Mouse (Mus musculus) spleen, postnatal 14 days (tissue): ENCODE data around the gene Rasl10a.
"Not testable (repeated sequence)": the region's sequence is repeated elsewhere in the genome, so short reads cannot be mapped to it uniquely, and the experiment has no call there.

Source experiments
- DNase-seq, 2 experiments: peaks; one replicate each; pipeline ENCODE4 v3.0.0; 2021 to 2022; ENCODE audit warnings: low spot score in 2 of 2

Rasl10a gene

DNA sequence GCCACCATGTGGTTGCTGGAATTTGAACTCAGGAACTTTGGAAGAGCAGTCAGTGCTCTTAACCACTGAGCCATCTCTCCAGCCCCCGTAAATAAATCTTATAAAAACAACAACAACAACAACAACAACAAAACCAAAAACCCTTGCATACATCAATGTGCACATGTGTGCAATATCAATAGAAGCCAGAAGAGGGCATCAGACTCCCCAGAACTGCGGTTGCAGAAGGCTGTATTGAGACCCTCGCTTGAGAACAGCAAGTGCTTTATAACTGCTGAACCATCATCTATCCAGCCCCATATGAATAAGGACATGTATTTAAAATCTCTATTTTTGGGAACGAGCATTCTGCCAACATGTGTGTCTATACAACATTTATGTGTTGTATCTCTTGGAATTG, 17.0 kb downstream of the Rasl10a start:
- no peak for DNase-seq

DNA sequence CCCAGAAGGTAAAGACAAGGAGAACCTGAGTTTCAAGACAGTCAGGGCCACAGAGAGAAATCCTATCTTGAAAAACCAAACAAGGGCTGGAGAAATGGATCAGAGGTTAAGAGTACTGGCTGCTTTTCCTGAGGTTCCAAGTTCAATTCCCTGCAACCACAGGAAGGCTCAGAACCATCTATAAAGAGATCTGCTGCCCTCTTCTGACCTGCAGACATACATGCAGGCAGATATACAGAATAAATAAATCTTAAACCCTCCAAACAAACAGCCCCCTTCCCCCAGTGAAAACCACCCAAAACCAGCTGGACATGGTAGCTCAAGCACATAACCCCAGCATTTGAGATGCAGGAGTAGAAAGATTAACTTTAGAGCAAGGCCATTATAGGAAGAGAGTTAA, 17.8 kb downstream of the Rasl10a start:
- DNase-seq: no peak

DNA sequence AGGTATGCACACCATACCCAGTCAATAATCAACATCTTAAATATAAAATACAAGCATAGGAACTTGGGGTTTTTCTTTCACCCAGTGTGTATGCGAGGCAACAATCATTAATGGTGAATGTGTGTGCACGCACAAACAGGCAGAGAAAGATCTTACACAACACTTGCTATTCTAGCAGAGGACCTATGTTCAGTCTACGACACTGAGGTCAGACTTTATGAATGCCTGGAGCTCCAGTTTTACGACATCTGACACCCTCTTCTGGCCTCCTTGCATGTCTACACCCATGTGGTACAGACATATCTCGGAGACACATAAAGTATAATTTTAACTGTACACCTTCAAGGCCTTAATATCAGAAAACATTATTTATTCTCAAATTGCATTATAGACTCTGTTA, 18.9 kb downstream of the Rasl10a start:
- DNase-seq: not testable (repeated sequence)

DNA sequence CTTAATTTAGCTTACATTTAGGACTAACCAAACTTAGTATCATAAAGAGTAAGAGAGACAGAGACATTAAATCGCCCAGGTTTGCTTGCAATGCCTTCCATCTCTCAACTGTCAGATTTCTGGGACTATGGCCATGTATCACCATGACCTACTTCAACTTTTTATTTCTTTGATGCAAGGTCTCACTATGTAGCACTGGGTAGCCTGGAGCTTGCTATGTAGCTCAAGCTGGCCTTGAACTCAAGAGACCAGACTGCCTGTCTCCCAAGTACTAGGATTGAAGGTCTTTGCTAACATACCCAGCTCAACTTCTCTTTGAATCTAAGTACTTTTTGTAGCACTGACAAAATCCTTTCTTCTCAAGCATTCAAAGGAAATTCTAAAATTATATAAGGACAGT, 31.2 kb downstream of the Rasl10a start:
- no peak for DNase-seq

DNA sequence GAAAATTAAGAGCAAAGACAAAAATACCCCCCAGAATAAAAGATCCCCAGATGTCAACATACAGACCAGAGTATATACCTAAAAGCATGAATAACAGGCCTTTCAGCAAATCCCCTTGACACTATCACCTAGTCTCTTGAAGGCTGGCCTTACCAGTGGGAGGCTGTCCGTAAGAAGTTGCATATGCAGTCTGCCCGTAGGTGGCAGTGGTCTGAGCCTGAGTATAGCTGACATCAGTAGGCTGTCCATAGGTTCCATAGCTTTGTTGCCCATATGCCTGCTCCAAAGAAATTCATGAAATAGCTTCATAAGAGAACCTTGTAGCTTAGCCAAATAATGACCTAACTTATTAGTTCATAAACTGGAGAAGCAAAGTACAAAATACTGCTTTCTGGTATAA, 33.8 kb downstream of the Rasl10a start:
- no peak for DNase-seq

DNA sequence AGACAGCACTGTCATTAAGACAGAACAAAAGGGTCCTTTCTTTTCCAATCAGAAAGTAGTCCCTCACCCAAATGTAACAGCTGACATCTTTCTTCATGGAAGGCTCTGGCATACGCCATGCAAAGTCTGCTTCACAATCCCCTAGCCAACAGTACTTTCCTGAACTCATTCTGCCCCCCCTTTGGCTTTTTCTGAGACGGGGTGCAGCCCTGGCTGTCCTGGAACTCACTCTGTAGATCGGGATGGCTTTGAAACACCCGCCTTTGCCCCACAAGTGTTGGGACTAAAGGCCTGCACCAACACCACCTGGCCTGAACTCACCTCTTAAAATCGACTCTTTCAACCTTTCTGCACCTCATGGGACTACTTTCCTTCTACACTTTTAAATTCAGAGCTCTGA, 37.9 kb downstream of the Rasl10a start:
- no peak for DNase-seq

DNA sequence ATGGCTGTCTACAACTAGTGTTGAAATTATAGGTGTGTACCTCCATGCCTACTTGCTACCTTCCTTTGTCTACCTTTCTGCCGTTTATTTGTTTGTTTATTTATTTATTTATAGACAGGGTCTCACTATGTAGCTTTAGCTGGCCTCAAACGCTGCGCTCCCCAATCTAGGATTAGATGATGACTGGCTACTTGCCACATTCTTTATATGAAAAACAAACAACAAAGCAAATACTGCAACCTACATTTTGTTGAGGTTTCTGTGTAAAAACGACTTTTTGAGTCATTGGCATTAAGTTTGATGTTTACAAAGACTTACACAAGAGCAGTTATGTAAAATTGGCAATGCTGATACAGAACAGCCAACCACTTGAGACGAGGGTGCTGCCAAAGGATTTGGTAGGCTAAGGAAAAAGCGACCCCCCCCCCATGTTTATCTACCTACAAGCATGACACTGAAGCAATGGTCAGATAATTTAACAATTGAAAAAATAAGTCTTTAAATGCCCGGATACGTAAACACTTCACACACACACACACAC, 38.6 kb downstream of the Rasl10a start:
- DNase-seq: no peak

DNA sequence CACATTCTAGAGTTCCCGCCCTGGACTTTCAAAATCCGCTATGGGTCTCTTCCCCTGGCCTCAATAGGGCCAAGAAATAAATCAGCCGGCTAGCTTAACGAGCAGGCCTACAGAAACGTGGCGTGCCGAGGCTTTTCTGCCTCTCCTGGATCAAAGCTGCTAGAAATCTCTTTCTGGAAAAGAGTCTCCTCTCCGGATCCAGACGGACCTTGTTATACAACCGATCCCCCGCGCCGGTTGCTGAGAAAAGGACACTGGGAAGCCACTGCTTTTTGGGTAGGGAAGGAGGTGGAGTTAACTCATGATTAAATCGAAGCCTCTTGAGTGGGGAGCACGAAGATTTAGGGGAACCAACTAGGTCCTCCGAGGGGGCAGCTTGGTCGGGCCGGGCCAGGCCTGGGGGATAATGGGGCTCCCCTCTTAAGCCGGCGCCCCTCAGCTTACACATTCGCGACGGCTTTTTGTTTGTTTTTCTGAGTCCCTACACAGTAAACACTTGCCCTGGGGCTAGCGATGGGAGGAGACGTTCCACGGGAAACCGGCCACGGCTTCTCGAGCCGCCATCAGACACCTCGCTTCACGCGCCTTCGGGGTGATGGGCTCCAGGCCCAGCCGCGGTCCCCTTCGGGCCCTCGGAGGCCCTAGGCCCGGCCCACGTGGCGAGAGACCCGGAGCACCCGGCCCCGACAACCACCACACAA, 40.3 kb downstream of the Rasl10a start:
- DNase-seq: peak in 1 of 2 experiments; percentile 44

DNA sequence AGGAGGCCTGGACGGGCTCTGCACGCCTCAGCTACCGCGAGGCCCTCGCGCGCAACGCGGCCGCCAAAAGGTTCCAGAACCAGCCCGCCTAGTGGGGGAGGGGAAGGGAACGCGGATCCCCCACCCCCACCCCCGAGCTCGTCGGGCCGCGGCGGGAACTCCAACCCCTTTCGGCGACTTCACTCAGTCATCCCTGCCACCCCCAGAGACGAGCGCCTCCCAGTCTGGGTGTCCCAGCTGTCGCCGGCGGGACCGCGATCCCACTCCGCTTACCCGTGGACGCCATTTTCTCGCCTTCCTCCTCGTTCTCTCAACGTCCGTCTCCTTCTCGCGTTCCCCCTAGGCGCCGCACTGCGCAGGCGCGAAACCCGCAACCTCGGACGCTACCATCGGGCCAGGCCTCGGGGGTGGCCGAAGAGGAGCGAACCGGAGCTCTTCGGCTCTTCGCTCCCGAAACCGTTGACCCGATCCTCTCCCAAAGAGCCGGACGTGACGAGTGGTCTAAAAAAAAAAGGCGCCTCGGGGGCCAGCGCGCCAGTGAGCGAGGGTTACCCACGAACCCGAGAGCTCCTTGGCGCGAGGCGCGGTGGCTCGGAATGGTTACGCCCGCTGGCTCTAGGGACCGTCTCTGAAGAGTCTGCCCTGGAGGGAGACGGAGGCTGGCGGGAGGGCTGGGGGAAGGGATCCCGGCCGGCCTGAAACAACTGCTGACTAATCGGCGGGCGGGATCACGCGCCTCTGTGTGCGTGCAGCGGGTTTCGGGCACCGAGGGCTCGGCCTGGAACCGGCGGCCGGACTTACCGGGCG, 41.0 kb downstream of the Rasl10a start, which contains the start of the genes Rhbdd3 and Ewsr1:
Gene Rhbdd3, plus strand, starts transcription at position 191 of the 807 bp plus-strand sequence.
Gene Ewsr1, minus strand, starts transcription at position 531 of the 807 bp plus-strand sequence.
- peak; percentile 99 for DNase-seq

DNA sequence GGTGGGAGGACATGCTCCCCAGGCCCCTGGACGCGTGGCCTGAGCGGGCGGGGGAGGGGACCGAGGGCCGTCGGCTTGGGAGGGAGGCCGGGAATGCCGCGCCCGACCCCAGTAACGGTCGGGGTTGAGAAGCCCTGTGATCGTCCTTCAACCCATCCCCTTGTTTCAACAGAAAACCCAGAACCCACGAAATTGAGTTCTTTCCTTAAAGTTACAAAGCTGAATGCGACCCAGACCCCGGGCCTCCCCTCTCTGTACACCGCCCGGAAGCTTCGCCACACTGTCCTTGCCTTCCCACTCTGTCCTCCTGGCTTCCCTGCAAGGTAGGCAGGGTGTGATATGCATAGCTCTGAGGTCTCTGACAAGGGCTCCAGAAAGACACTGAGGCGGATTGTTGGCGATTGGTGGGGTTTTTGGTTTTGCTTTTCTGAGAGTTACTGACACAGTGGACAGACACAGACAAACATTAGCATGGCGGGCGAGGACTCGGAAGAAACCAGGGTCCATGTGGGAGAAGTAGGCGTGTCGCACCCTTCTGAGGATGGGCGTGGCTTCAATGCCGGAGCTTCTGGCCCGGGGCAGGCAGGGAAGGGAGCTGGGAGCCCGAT, 41.8 kb downstream of the Rasl10a start:
- DNase-seq: peak; percentile 60 to 71

DNA sequence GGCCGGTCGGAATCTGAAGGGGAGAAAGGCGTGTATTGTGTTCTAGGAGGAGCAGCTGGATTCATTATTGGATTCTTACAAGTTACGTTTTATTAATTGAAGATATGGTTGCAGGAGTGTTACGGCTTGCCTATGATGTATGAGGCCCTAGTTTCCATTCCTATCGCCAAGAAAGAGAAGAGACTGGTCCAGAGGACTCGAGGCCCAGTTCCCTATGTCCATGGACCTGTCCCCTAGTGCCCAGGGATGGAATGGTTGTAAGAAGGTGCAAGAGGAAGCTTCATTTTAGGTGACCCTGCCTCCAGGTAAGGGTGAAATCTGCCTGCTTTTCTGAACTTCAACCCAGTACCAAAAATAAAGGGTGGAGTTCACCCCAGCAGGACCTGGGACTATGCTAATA, 42.4 kb downstream of the Rasl10a start:
- DNase-seq: no peak

DNA sequence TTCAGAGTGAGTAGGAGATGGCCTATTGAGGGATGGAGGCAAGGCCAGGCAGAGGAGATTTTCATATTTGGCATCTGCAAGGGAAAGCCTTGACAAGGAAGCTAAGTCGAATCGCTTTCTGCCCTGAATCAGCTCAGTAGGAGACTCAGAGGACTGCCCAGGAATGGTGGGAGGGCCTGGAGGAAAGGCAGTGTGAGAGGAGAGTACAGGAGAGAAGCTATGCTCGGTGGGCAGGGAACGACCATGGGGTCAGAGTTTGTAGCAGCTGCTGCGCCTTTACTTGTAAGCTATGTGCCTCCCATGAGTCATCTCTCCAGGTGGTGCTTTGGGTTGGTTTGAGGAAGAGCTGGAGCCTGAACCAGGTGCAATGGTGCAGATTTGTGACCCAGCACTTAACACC, 42.9 kb downstream of the Rasl10a start:
- no peak for DNase-seq

DNA sequence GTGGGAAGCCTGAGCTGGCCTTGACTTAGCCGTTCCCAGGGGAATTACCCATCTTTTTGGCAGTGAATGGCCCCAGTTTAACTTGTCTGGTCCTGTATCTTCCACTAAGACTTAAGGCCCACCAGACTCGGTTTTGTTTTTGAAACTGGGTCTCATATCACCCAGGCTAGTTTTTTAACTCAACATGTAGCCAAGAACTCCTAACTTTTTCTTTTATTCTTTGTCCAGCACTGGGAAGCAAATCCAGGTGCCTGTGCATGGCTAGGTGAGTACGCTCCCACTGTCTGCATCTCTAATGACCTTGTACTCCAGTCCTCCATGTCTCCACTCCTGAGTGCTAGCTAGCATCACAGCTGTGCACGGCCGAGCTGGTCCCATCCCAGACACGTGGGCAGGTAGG, 43.7 kb downstream of the Rasl10a start:
- no peak for DNase-seq

DNA sequence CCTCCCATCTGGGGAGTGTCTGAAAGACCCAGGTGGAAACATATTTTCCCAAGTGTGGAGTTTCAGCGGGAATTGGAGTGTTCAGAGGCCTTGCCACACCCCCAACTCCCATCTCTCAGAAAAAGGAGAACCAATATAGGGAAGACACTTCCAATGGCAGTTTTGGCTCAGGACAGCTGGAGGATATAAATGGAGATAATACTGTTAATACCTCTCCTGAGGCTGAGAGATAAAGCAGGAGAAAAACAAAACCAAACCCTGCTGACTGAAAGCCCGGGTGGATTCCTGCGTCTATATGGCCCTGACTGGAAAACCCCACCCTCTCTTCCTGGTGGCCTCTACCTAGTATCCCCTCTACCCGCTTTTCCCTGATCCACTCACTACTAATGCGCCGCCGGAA, 44.5 kb downstream of the Rasl10a start:
- DNase-seq: no peak

DNA sequence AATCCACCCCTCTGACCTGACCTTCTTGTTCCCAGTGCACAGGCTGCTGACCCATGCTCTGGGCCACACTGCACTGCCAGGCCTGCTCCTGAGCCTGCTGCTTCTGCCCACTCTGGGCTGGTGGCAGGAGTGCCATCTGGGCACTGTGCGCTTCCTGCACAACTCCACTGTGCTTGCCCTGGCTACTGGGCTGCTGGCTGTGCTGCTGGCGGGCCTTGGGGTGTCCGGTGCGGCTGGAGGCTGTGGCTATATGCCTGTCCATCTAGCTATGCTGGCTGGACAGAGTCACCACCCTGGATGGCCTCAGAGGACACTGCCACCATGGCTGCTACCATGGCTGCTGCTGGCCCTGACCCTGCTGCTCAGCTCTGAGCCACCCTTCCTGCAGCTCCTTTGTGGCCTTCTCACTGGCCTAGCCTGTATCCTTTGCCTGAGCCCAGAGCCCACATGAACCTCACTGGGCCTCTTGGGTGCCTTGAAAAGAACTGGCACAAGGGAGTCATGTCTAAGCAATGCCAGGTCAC, 46.1 kb downstream of the Rasl10a start:
- no peak for DNase-seq

DNA sequence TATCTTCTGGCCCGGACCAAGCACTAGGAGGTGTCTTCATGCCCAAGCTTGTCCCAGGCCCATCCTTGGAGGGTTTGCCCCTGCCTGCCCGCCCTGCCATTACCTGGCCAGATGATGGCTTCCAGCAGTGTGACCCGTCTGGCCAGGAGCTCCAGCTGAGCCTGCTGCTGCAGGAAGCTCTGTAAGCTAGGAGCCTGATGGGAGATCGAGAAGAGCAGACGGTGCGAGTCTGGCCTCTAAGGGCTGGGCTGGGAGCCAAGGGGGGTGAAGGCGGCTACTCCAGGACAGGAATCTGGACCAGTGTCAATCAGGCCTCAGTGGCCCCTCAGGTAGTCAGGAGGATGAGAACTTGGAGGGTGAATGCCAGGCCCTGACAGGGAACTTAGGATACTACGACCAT, 51.5 kb downstream of the Rasl10a start:
- DNase-seq: no peak
